Mouse (Mus musculus) G1E-ER4 (cell line): ENCODE data around the gene Stab2. TPM values are rescaled to one million over a fixed set of nuclear protein-coding genes. Genes with fewer than 3 reads are reported as not detected.

Experiments used
- GATA1 ChIP-seq: IDR thresholded peaks from one replicate; pipeline ENCODE4 v1.8.0; 2012; ENCODE audit warnings: low read length, inconsistent platforms
- polyA plus RNA-seq: library from polyadenylated mRNA; stranded (reverse); fragments of >175 nt; gene quantifications from 2 replicates; pipeline ENCODE4 v1.2.3, GENCODE M21; 2012

Stab2 gene
- polyA plus RNA-seq, 1 experiment = 0.03 TPM

GRCm38 (mm10) chr10:86880071-86880806, 127.6 kb downstream of the Stab2 start:
- TF ChIP-seq GATA1 = no peak

GRCm38 (mm10) chr10:86878721-86879120, 129.1 kb downstream of the Stab2 start:
- TF ChIP-seq GATA1 = no peak

- TF ChIP-seq GATA1 = no peak
These were observed 135.2 kb downstream of the Stab2 start for GRCm38 (mm10) chr10:86872591-86872990.

- TF ChIP-seq GATA1 = no peak
These were observed 135.7 kb downstream of the Stab2 start for GRCm38 (mm10) chr10:86872121-86872520.

GRCm38 (mm10) chr10:86863429-86863828, 144.4 kb downstream of the Stab2 start:
- TF ChIP-seq GATA1 = no peak

GRCm38 (mm10) chr10:86862496-86862895, 145.3 kb downstream of the Stab2 start:
- TF ChIP-seq GATA1 = no peak

GRCm38 (mm10) chr10:86860396-86860795, 147.4 kb downstream of the Stab2 start:
- no peak for TF ChIP-seq GATA1

GRCm38 (mm10) chr10:86853433-86853832, 154.4 kb downstream of the Stab2 start:
- no peak for TF ChIP-seq GATA1

GRCm38 (mm10) chr10:86852160-86852559, 155.7 kb downstream of the Stab2 start:
- TF ChIP-seq GATA1 = no peak

- TF ChIP-seq GATA1 = no peak
These were observed 158.3 kb downstream of the Stab2 start for GRCm38 (mm10) chr10:86849508-86849907.

- no peak for TF ChIP-seq GATA1
These were observed 158.7 kb downstream of the Stab2 start for GRCm38 (mm10) chr10:86849087-86849486.

- TF ChIP-seq GATA1 = no peak
These were observed 160.8 kb downstream of the Stab2 start for GRCm38 (mm10) chr10:86846926-86847467.

- TF ChIP-seq GATA1 = no peak
These were observed 165.2 kb downstream of the Stab2 start for GRCm38 (mm10) chr10:86842659-86843058.

GRCm38 (mm10) chr10:86838827-86839226, 169.0 kb downstream of the Stab2 start:
- no peak for TF ChIP-seq GATA1

GRCm38 (mm10) chr10:86836784-86837183, 171.0 kb downstream of the Stab2 start:
- TF ChIP-seq GATA1 = no peak

GRCm38 (mm10) chr10:86829515-86829914, 178.3 kb downstream of the Stab2 start:
- TF ChIP-seq GATA1 = no peak
